Mouse (Mus musculus): Measurements from ENCODE around the gene Pde8b.

Pde8b gene

GRCm38 (mm10) chr13:95249511-95250456 lies at the start of gene Pde8b:
Pde8b (minus strand) TSS chr13:95250336.
- DNase-seq (ENCODE audit: inconsistent age in 2 of 2, low spot score in 1 of 2): peak; percentile 41 to 78

- no peak for DNase-seq (ENCODE audit: inconsistent age in 2 of 2, low spot score in 1 of 2)
Observed at GRCm38 (mm10) chr13:95291983-95292382, 41.8 kb upstream of the Pde8b start.

- no peak for DNase-seq (ENCODE audit: inconsistent age in 2 of 2, low spot score in 1 of 2)
Observed at GRCm38 (mm10) chr13:95288027-95288426, 37.9 kb upstream of the Pde8b start.

GRCm38 (mm10) chr13:95286989-95287388 lies 36.9 kb upstream of the Pde8b start:
- peak; percentile 78 to 91 for DNase-seq (ENCODE audit: inconsistent age in 2 of 2, low spot score in 1 of 2)

- peak; percentile 50 to 84 for DNase-seq (ENCODE audit: inconsistent age in 2 of 2, low spot score in 1 of 2)
Observed at GRCm38 (mm10) chr13:95281740-95282673, 31.9 kb upstream of the Pde8b start.

- peak; percentile 27 to 83 for DNase-seq (ENCODE audit: inconsistent age in 2 of 2, low spot score in 1 of 2)
Observed at GRCm38 (mm10) chr13:95278426-95279025, 28.4 kb upstream of the Pde8b start.

- no peak for DNase-seq (ENCODE audit: inconsistent age in 2 of 2, low spot score in 1 of 2)
Observed at GRCm38 (mm10) chr13:95264691-95265090, 14.6 kb upstream of the Pde8b start.

- no peak for DNase-seq (ENCODE audit: inconsistent age in 2 of 2, low spot score in 1 of 2)
Observed at GRCm38 (mm10) chr13:95260886-95261789, 11.0 kb upstream of the Pde8b start.

GRCm38 (mm10) chr13:95260391-95260790 lies 10.3 kb upstream of the Pde8b start:
- DNase-seq (ENCODE audit: inconsistent age in 2 of 2, low spot score in 1 of 2): no peak

GRCm38 (mm10) chr13:95257083-95257482 lies 6.9 kb upstream of the Pde8b start:
- DNase-seq (ENCODE audit: inconsistent age in 2 of 2, low spot score in 1 of 2): no peak

- no peak for DNase-seq (ENCODE audit: inconsistent age in 2 of 2, low spot score in 1 of 2)
Observed at GRCm38 (mm10) chr13:95255083-95255482, 4.9 kb upstream of the Pde8b start.

GRCm38 (mm10) chr13:95243026-95243425 lies 7.1 kb downstream of the Pde8b start:
- DNase-seq (ENCODE audit: inconsistent age in 2 of 2, low spot score in 1 of 2): no peak

GRCm38 (mm10) chr13:95237488-95237887 lies 12.6 kb downstream of the Pde8b start:
- DNase-seq (ENCODE audit: inconsistent age in 2 of 2, low spot score in 1 of 2): no peak

- DNase-seq (ENCODE audit: inconsistent age in 2 of 2, low spot score in 1 of 2): no peak
Observed at GRCm38 (mm10) chr13:95235261-95235660, 14.9 kb downstream of the Pde8b start.

- DNase-seq (ENCODE audit: inconsistent age in 2 of 2, low spot score in 1 of 2): no peak
Observed at GRCm38 (mm10) chr13:95231366-95232138, 18.6 kb downstream of the Pde8b start.

- DNase-seq (ENCODE audit: inconsistent age in 2 of 2, low spot score in 1 of 2): no peak
Observed at GRCm38 (mm10) chr13:95230326-95230725, 19.8 kb downstream of the Pde8b start.

- no peak for DNase-seq (ENCODE audit: inconsistent age in 2 of 2, low spot score in 1 of 2)
Observed at GRCm38 (mm10) chr13:95224491-95224890, 25.6 kb downstream of the Pde8b start.

- no peak for DNase-seq (ENCODE audit: inconsistent age in 2 of 2, low spot score in 1 of 2)
Observed at GRCm38 (mm10) chr13:95223427-95223772, 26.7 kb downstream of the Pde8b start.

Measured in adrenal gland, adult (tissue).